Mouse (Mus musculus): ENCODE data around the gene Lhpp.

DNA sequence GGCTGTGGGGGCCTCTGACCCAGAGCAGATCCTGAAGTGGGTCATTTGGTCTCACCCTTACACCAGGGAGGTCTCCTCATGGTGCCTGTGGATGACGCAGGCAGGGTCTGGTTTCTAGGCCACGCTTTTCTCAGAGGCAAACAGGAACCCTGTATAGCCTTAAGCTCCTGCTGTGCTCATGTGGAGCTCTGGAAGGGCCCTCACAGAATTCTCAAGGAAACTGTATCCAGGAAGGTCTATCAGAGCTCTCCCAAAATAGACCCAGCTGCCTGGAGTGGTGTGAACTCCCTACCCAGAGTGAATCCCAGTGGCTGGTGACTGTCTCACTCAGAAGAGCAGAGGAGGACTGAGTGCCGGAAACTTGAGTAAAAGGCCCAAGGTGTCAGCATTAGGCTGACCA lies 44.0 kb downstream of the Lhpp start:
- TF ChIP-seq CTCF (IDR thresholded peaks at IDR 0.05; ENCODE audit: extremely low read depth, insufficient read depth, low read length) (no peak), POLR2A (IDR thresholded peaks at IDR 0.05; ENCODE audit: extremely low read depth, insufficient read depth, low read length) (no peak)
